26 mouse cellular contexts compared by ENCODE assay signal in the genomic region with DNA sequence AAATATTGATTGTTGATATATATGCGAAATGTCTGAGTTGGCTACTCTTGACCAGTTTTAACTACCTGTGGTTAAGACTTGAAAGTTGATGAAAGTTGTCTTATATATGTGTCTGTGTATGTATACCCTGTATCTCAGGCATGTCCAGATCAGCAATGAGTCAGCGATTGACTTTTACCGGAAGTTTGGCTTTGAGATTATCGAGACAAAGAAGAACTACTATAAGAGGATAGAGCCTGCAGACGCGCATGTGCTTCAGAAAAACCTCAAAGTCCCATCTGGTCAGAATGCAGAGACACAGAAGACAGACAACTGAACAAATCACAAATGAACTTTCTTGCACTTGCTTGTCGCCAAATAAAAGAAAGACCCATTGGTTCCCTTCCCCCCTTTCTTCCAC.
"Had no signal": no experiment of that assay in that cellular context is flagged by ENCODE, and none has a peak within 500 bp of the region (broad histone marks: within the 10 kb centered on the region; RNA-seq: fewer than 3 reads in every experiment).

No protein-coding gene starts in this region.

- H3K27me3 ChIP-seq: heart, embryonic 13.5 days; heart, embryonic 15.5 days; hindbrain, embryonic 13.5 days; hindbrain, embryonic 15.5 days; kidney, embryonic 15.5 days; limb, embryonic 13.5 days; limb, embryonic 15.5 days; liver, embryonic 13.5 days had no signal

- H3K9me3 ChIP-seq: heart, embryonic 10.5 days; heart, embryonic 13.5 days; heart, embryonic 15.5 days; hindbrain, embryonic 13.5 days; hindbrain, embryonic 15.5 days; kidney, embryonic 15.5 days; limb, embryonic 13.5 days; limb, embryonic 15.5 days; liver, embryonic 13.5 days had no signal

- H3K4me2 ChIP-seq: heart, embryonic 13.5 days; heart, embryonic 15.5 days; hindbrain, embryonic 13.5 days; hindbrain, embryonic 15.5 days; kidney, embryonic 15.5 days; limb, embryonic 13.5 days; limb, embryonic 15.5 days; liver, embryonic 13.5 days had no signal

- ATAC-seq: hindbrain, postnatal 0 days; intestine, embryonic 16.5 days had no signal

- H3K4me1 ChIP-seq: heart, embryonic 10.5 days; heart, embryonic 13.5 days; heart, embryonic 15.5 days; hindbrain, embryonic 13.5 days; hindbrain, embryonic 15.5 days; kidney, embryonic 15.5 days; limb, embryonic 13.5 days; limb, embryonic 15.5 days had no signal

- H3K9ac ChIP-seq: heart, embryonic 13.5 days; heart, embryonic 15.5 days; hindbrain, embryonic 13.5 days; hindbrain, embryonic 15.5 days; kidney, embryonic 15.5 days; limb, embryonic 13.5 days; limb, embryonic 15.5 days; liver, embryonic 13.5 days had no signal

- H3K4me3 ChIP-seq: gastrocnemius, adult 2 months; heart, embryonic 10.5 days; heart, embryonic 13.5 days; heart, embryonic 15.5 days; hindbrain, embryonic 13.5 days; hindbrain, embryonic 15.5 days; kidney, embryonic 15.5 days; limb, embryonic 13.5 days; limb, embryonic 15.5 days; liver, embryonic 13.5 days had no signal

- DNase-seq: gastrocnemius, adult 2 months; gastrocnemius, postnatal 10 days; gastrocnemius, postnatal 25 days; heart, adult 18-20 months; heart, postnatal 14 days; heart, postnatal 36 days; kidney, adult 11 months; kidney, adult 2 months; kidney, adult 9 months; kidney, postnatal 14 days; kidney, postnatal 36 days; layer of hippocampus, adult 9-11 months; layer of hippocampus, postnatal 36 days; left cerebral cortex, postnatal 4 days; liver, embryonic 13.5 days had no signal

- H3K27ac ChIP-seq: gastrocnemius, adult 2 months; heart, embryonic 10.5 days; heart, embryonic 13.5 days; heart, embryonic 15.5 days; hindbrain, embryonic 13.5 days; hindbrain, embryonic 15.5 days; hindbrain, postnatal 0 days; kidney, embryonic 15.5 days; kidney, postnatal 0 days; limb, embryonic 13.5 days; limb, embryonic 15.5 days; liver, embryonic 13.5 days had no signal
